Mouse (Mus musculus) lung, adult 2 months (tissue): ENCODE measurements around the gene Cdx2.

Source experiments
- CTCF ChIP-seq: fragments of 200-500 bp; IDR thresholded peaks from 2 replicates; pipeline ENCODE4 v1.5.1; 2011; ENCODE audit warnings: mild to moderate bottlenecking, low read length, control low read depth; ENCODE audit not compliant: insufficient read depth
- POLR2A ChIP-seq: fragments of 200-500 bp; IDR thresholded peaks from 2 replicates; pipeline ENCODE4 v1.6.1; 2011; ENCODE audit warnings: low read depth, mild to moderate bottlenecking, control low read depth, low read length, borderline replicate concordance; ENCODE audit errors: extremely low read depth

DNA sequence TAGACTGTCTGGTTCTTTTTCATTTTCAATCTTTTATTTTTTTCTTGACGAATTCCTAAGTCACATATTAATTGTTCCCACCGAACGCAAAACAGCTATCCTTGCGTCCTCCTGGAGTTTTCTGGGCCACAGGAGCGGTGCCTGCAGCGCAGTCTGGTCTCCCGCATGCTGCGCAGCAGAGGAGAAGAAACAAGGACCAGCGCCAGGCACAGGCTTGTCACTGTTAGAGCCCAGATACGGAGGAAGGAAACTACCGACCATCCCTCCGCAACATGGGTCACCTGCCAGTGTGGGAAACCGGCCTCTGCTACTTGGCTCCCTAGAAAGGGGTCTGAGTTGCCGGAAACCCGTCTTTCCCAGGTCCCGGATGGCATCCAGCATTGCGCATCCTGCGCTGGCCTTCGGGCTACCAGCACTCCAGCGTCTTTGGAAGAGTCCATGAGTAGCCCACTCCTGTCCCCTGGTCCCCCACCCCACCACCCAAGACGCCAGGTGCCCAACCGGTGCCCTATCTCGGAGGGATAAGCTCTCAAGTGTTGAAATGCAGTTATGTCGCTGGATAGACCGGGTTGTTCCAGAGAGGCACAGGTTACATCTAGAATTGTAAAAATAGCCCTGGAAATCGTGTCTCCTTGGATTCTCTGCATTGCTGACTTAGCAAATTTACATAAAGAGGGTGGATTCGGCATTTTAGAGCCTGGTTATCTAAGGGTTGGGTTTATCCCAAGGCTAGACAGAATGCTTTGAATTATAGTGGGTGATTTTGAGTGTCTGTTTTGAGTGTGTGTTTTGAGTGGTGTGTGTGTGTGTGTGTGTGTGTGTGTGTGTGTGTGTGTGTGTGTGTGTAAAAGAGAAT is 6.0 kb upstream of the Cdx2 start:
- no peak for TF ChIP-seq CTCF
- TF ChIP-seq POLR2A = no peak
